Mouse (Mus musculus): ENCODE results near the gene Usp35. TPM values are rescaled to one million over a fixed set of nuclear protein-coding genes. Genes with fewer than 3 reads are reported as not detected.
A peak's percentile ranks its signal among the peaks of the same experiment; 100 is the strongest.

Gene Usp35
- total RNA-seq, 2 experiments from 2014 or later: 9.7 to 12.0 TPM

DNA sequence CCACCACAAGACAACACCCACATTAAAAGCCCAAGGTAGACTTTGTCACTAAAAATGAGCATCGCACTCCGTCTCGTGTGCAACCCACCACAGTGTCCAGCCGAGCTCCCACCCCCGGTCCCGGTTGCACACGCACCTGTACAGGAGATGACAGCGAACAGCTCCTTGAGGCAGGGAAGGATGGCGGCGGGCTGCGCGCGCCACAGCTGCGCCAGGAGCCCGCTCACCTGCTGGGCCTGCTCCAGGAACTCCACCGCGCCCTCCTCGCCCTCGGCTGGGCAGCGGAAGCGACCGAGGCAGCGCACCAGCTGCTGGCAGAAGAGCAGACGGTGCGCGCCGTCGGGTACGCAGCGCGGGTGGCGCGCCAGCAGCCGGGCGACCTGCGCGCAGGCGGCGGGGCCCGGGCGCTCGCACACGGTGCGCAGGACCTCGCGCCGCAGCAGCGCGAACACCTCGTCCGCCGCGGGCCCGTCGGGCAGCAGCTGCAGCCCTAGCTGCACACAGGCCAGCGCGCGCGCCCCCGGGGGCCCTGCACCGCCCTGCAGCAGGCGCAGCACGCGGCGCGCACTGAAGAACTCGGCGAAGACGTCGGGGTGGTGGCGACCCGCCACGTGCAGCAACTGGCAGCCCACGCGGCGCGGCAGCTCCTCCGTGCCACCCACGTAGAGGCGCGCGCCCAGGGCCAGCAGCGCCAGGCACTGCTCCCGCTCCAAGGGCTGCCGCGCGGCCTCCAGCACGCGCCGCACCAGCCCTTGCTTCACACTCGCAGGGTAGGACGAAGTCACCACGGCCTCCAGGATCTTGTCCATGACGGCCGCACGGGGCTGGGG is 6.4 kb downstream of the Usp35 start:
- DNase-seq (ENCODE audit: extremely low spot score in 1 of 2, low spot score in 2 of 2): peak in 1 of 2 experiments; percentile 79
- intact Hi-C loops (cut with DNase I): no loop called here

DNA sequence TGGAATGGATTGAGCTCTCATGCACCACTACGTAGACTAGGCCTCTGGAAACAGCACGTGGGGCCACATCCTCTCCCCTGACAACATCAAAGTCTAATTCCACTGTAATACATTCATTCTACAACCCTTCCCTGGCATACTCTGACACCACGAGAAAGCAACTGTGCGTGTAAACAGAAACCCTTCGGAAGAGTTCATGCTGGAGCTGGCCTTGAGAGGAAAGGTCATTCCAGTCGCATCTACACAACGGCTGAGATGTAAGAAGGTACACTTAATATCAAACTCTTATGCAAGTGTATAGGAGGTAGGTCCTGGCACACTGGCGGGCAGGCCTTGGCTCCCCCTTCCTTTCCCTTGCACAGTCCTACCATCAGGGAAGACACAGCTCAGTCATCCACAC is 7.5 kb downstream of the Usp35 start:
- intact Hi-C loops (cut with DNase I): no loop called here
- no peak for DNase-seq (ENCODE audit: extremely low spot score in 1 of 2, low spot score in 2 of 2)

DNA sequence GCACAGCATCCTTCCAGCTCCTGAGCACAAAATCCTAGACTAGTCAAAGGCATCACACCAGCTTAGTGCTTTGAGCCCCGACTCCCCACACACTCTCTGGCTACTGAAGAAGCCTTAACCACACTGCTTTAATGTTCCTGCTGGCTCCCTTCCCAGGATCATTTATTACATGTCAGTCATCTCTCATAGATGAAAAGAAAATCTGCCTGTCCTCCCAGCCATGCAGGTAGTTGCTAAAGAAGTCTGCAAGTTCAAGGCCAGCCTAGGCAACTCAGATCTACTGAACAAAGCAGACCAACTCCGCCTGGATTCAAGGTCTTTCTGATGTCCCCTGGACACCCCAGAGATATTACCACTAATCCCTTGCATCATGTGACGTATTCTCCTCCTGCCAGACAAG is 14.1 kb downstream of the Usp35 start:
- DNase-seq (ENCODE audit: extremely low spot score in 1 of 2, low spot score in 2 of 2): peak in 1 of 2 experiments; percentile 7

DNA sequence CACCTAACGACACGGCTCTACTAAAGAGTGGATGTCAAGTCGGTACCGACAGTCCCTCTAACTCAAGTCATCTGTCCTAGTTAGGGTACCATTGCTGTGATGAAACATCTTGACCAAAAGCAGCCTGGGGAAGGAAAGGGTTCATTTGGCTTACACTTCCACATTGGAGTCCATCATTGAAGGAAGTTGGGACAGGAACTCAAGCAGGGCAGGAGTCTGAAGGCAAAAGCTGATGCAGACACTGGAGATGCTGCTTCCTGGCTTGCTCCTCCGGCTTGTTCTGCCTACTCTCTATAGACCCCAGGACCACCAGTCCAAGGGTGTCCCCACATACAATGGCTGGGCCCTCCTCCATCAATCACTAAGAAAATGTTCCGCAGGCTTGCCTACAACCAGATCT is 16.2 kb downstream of the Usp35 start:
- peak in 1 of 2 experiments; percentile 8 for DNase-seq (ENCODE audit: extremely low spot score in 1 of 2, low spot score in 2 of 2)
- intact Hi-C loops (cut with DNase I): no loop called here

More for the DNA sequence above, 14.1 kb downstream of the Usp35 start:
- intact Hi-C loops (cut with DNase I): no loop called here

DNA sequence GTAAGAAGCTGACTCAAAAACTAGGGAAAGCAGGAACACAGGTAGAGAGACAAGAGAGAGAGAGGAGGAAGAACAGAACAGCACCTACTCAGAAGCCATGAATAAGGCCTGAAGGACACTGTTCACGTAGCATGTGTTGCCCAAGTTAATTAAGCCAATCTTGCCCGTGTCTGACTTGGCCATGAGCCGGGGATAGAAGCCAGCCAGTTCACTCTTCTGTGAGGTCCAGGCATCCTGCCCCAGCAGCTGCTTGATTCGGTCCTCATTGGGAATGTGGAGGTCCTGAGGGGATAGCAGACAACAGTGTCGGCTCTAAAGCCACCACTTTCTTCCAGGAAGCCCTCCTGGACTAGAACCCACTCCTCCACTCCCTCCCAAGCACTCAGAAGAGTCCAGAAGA is 17.2 kb downstream of the Usp35 start:
- intact Hi-C loops (cut with DNase I): no loop called here
- DNase-seq (ENCODE audit: extremely low spot score in 1 of 2, low spot score in 2 of 2): peak in 1 of 2 experiments; percentile 9

DNA sequence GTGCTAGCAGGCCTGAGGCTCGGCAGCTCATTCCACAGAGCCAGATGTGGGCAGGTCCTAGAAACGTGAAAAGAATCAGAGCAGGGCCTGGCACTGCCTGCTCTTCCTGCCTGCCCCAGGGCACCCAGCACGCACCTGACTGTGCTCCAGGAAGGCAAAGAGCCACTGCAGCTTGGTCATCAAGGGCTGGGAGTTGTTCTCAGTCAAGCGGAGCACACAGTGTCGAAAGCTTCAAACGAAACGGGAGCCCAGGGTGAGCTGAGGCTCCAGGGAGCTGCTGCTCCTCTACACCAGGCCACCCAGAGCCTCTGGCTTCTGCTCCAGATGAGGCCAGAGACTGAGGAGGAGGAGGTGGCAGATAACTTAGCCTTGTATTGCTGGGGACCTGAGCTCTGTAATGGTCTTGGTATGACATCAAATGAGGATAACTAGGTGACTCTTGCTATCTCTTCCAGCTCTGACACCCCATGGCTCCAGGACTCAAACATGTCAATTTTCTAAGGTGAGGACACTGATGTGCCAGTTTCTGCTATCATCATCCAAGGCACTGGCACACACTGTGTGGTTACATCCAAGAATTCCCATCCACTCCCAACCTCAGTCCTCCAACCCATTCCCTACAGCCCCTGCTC is 18.3 kb downstream of the Usp35 start:
- peak in 1 of 2 experiments; percentile 13 for DNase-seq (ENCODE audit: extremely low spot score in 1 of 2, low spot score in 2 of 2)
- intact Hi-C loops (cut with DNase I): no loop called here

DNA sequence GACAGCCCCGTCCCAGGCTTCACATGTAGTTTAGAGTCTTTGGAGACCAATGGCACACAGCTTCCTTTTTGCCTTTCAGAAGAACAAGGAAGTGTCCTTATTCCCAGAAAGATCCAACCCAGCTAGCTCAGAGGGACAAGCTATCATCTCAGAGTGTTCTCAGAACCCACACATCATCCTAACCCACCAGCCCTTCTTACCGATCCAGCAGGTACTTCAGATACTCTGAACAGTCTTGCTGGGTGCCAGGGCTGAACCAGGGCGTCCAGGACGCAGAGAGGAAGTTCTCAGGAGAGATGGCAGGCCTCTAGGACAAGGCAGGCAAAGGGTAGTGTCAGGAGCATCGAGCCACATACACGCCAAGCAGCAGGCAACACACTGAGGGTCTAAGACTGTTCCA is 19.0 kb downstream of the Usp35 start:
- intact Hi-C loops (cut with DNase I): no loop called here
- peak in 1 of 2 experiments; percentile 14 for DNase-seq (ENCODE audit: extremely low spot score in 1 of 2, low spot score in 2 of 2)

GRCm38 (mm10) chr7:97312196-97312595 is 19.6 kb downstream of the Usp35 start:
- intact Hi-C loops (cut with DNase I): no loop called here
- no peak for DNase-seq (ENCODE audit: extremely low spot score in 1 of 2, low spot score in 2 of 2)

- intact Hi-C loops (cut with DNase I): no loop called here
- DNase-seq (ENCODE audit: extremely low spot score in 1 of 2, low spot score in 2 of 2): no peak
These were observed 20.2 kb downstream of the Usp35 start for GRCm38 (mm10) chr7:97311620-97312019.

- no peak for DNase-seq (ENCODE audit: extremely low spot score in 1 of 2, low spot score in 2 of 2)
- intact Hi-C loops (cut with DNase I): no loop called here
These were observed 21.5 kb downstream of the Usp35 start for GRCm38 (mm10) chr7:97310341-97310635.

GRCm38 (mm10) chr7:97309461-97310340 is 22.1 kb downstream of the Usp35 start:
- no peak for DNase-seq (ENCODE audit: extremely low spot score in 1 of 2, low spot score in 2 of 2)
- intact Hi-C loops (cut with DNase I): no loop called here

- DNase-seq (ENCODE audit: extremely low spot score in 1 of 2, low spot score in 2 of 2): no peak
These were observed 24.3 kb downstream of the Usp35 start for GRCm38 (mm10) chr7:97307546-97307945.

DNA sequence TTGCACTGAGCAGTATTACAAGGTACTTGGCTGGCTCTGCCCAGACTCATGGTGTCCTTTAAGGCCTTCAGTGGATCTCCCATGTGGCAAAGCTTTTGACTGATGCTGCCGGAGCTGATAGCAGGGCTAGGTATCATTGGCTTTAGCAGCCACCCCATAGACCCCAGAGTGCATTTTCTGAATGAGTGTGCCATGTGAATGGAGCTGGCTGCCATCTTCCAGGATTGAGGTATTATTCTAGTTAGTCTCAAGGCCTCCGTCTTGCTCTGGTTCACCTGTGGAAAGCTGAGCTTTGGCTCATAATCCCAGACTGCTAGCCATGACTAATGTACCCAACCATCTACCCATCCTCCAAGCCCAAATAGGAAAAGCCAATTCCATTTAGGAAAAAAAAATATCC is 25.0 kb downstream of the Usp35 start:
- intact Hi-C loops (cut with DNase I): no loop called here
- no peak for DNase-seq (ENCODE audit: extremely low spot score in 1 of 2, low spot score in 2 of 2)

More at GRCm38 (mm10) chr7:97307546-97307945, 24.3 kb downstream of the Usp35 start:
- intact Hi-C loops (cut with DNase I): no loop called here

- DNase-seq (ENCODE audit: extremely low spot score in 1 of 2, low spot score in 2 of 2): no peak
- intact Hi-C loops (cut with DNase I): no loop called here
These were observed 26.6 kb downstream of the Usp35 start for GRCm38 (mm10) chr7:97305206-97305605.

- intact Hi-C loops (cut with DNase I): no loop called here
These were observed 27.3 kb downstream of the Usp35 start for GRCm38 (mm10) chr7:97304471-97304870.

DNA sequence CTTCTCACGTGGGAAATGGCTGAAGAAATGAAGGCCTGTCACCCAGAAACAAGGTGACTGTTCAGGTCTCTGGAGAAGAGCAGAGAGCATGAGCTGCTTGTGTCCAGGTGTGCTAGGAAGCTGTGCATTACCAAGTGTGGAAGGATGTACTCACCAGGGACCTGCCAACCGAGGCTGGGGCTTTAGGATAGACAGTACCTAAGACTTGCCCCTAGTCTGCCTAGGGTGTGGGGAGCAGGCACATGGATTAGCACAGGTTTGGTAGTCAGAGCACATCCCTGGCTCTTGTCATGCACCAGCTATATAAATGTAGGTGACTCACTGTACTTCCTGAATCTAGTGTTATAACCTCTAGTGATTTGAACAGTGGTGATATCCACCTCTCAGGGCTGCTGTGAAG is 28.2 kb downstream of the Usp35 start:
- intact Hi-C loops (cut with DNase I): no loop called here
- no peak for DNase-seq (ENCODE audit: extremely low spot score in 1 of 2, low spot score in 2 of 2)

More at GRCm38 (mm10) chr7:97304471-97304870, 27.3 kb downstream of the Usp35 start:
- no peak for DNase-seq (ENCODE audit: extremely low spot score in 1 of 2, low spot score in 2 of 2)

DNA sequence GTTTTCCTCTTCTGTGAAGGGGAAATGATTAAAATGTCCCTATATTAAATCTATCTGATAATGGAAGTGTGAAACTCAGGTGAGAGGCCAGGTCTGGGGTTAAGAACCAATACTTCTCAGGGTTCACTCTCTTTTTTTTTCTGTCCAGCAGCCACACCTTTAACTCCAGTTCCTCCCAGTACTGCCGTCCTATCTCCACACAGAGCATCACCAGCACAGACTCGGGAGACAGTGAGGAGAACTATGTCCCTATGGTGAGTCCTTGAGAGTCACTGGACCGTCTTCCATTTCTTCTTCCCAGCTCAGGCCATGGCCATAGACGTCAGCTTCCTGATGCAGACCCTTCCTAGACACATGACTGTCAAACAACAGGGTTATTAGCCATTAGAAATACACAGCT is 28.9 kb downstream of the Usp35 start:
- no peak for DNase-seq (ENCODE audit: extremely low spot score in 1 of 2, low spot score in 2 of 2)

DNA sequence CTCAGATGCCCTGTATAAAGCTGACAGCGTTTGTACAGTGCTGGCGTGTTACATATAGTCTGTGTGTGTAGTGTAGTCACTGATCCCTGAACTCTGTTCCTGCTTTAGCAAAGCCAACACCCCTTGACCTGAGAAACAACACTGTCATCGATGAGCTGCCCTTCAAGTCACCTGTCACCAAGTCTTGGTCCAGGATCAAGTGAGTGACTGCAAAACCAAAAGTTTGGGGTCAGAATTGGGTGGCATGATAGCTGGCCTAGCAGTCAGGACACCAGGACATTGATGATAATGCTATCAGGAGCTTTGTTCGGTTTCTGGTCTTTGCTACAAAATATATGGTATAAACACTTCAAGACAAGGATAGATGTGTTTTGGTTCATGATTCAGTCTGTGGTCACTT is 29.6 kb downstream of the Usp35 start:
- intact Hi-C loops (cut with DNase I): no loop called here
- DNase-seq (ENCODE audit: extremely low spot score in 1 of 2, low spot score in 2 of 2): no peak

More for the DNA sequence above, 28.9 kb downstream of the Usp35 start:
- intact Hi-C loops (cut with DNase I): no loop called here

- DNase-seq (ENCODE audit: extremely low spot score in 1 of 2, low spot score in 2 of 2): no peak
- intact Hi-C loops (cut with DNase I): no loop called here
These were observed 30.5 kb downstream of the Usp35 start for GRCm38 (mm10) chr7:97301321-97301720.
